ENCODE assay signal across 8 mouse cellular contexts in genomic region chr3:88501366-88502030, GRCm38 (mm10). TPM values are rescaled to one million over a fixed set of nuclear protein-coding genes. Genes with fewer than 3 reads are reported as not detected.
A peak's percentile ranks its signal among the peaks of the same experiment; 100 is the strongest.
DNase-seq lines count a peak whose midpoint lies in the region; ATAC-seq lines count a peak whose summit lies in the region.

No protein-coding gene starts in this region.

- H3K27me3 ChIP-seq in lung, embryonic 16.5 days (ENCODE audit: control insufficient read depth, insufficient read depth, low read depth, low read length), result no peaks in the 10 kb centered on the region
- H3K27me3 ChIP-seq in erythroblast, embryonic 14.5 days (ENCODE audit: control insufficient read depth), result no peaks in the 10 kb centered on the region
- peaks cover 17% of the 10 kb centered on the region for H3K27me3 ChIP-seq in limb, embryonic 12.5 days
- H3K27me3 ChIP-seq in stomach, embryonic 14.5 days (ENCODE audit: control insufficient read depth, insufficient read depth, low read length), result no peaks in the 10 kb centered on the region

- DNase-seq in lung, adult 18-20 months, result no peak
- DNase-seq in spleen, postnatal 36 days (ENCODE audit: low spot score in 2 of 2), result no peak
- DNase-seq in spleen, adult 18-20 months, result no peak
- no peak for DNase-seq in T-cell, adult 2 months (ENCODE audit: low spot score)

- peak overlapping the region; percentile 82 for H3K4me3 ChIP-seq in lung, embryonic 16.5 days (ENCODE audit: low read length)
- peak overlapping the region; percentile 83 for H3K4me3 ChIP-seq in erythroblast, embryonic 14.5 days (replicated peaks)
- peak overlapping the region; percentile 68 for H3K4me3 ChIP-seq in limb, embryonic 12.5 days (replicated peaks)
- H3K4me3 ChIP-seq in stomach, embryonic 14.5 days (ENCODE audit: low read depth, low read length), result peak overlapping the region; percentile 88

- H3K9ac ChIP-seq in lung, embryonic 16.5 days (ENCODE audit: low read length), result peak overlapping the region; percentile 89
- 0 out of 2 replicates have a peak overlapping the region, but pooled peaks have one; percentile 12 for H3K9ac ChIP-seq in limb, embryonic 12.5 days (replicated peaks)
- H3K9ac ChIP-seq in stomach, embryonic 14.5 days (replicated peaks; ENCODE audit: low read depth, low read length), result peak overlapping the region; percentile 81; the same call in 1 of the 2 replicates

- H3K4me2 ChIP-seq in lung, embryonic 16.5 days (ENCODE audit: low read depth, low read length), result peak overlapping the region; percentile 98
- H3K4me2 ChIP-seq in limb, embryonic 12.5 days, result peak overlapping the region; percentile 100
- H3K4me2 ChIP-seq in stomach, embryonic 14.5 days (replicated peaks; ENCODE audit: low read depth, low read length), result peak overlapping the region; percentile 99

- H3K9me3 ChIP-seq in lung, embryonic 16.5 days (ENCODE audit: control insufficient read depth, low read length), result no peaks in the 10 kb centered on the region
- H3K9me3 ChIP-seq in erythroblast, embryonic 14.5 days (ENCODE audit: control insufficient read depth, low read length), result no peaks in the 10 kb centered on the region
- H3K9me3 ChIP-seq in limb, embryonic 12.5 days, result no peaks in the 10 kb centered on the region
- H3K9me3 ChIP-seq in stomach, embryonic 14.5 days (ENCODE audit: control insufficient read depth, low read depth, low read length), result no peaks in the 10 kb centered on the region

- H3K4me1 ChIP-seq in lung, embryonic 16.5 days (replicated peaks; ENCODE audit: control insufficient read depth, insufficient read depth, low read length), result peaks cover 28% of the 10 kb centered on the region
- peaks cover 81% of the 10 kb centered on the region for H3K4me1 ChIP-seq in erythroblast, embryonic 14.5 days (ENCODE audit: control insufficient read depth)
- peaks cover 47% of the 10 kb centered on the region for H3K4me1 ChIP-seq in limb, embryonic 12.5 days (replicated peaks)
- peaks cover 22% of the 10 kb centered on the region; the same call in 1 of the 2 replicates for H3K4me1 ChIP-seq in stomach, embryonic 14.5 days (ENCODE audit: control insufficient read depth, insufficient read depth, low read length)

- ATAC-seq in lung, embryonic 16.5 days (ENCODE audit: low read depth), result no peak
- ATAC-seq in limb, embryonic 12.5 days (ENCODE audit: insufficient number of reproducible peaks, insufficient read depth, low FRiP score, low TSS enrichment, low read depth), result no peak
- ATAC-seq in stomach, embryonic 14.5 days (ENCODE audit: insufficient number of reproducible peaks, insufficient read depth, low FRiP score, low read depth), result no peak

- 50% methylated on average over 6 of the region's 6 CpGs for WGBS in lung, embryonic 16.5 days
- 58% methylated on average over 6 of the region's 6 CpGs for WGBS in limb, embryonic 12.5 days
- 55% methylated on average over 6 of the region's 6 CpGs for WGBS in stomach, embryonic 14.5 days

- no peaks in the 10 kb centered on the region for H3K36me3 ChIP-seq in lung, embryonic 16.5 days (ENCODE audit: control insufficient read depth, insufficient read depth, low read length)
- peaks cover 53% of the 10 kb centered on the region for H3K36me3 ChIP-seq in erythroblast, embryonic 14.5 days (ENCODE audit: control insufficient read depth)
- H3K36me3 ChIP-seq in limb, embryonic 12.5 days, result no peaks in the 10 kb centered on the region
- H3K36me3 ChIP-seq in stomach, embryonic 14.5 days (ENCODE audit: control insufficient read depth, insufficient read depth, low read length), result peaks cover 3% of the 10 kb centered on the region; the same call in 1 of the 2 replicates

- peak overlapping the region; percentile 85 for H3K27ac ChIP-seq in lung, embryonic 16.5 days (ENCODE audit: low read length)
- 0 out of 2 replicates have a peak overlapping the region, but pooled peaks have one; percentile 0 for H3K27ac ChIP-seq in limb, embryonic 12.5 days
- peak overlapping the region; percentile 82; the same call in 1 of the 2 replicates for H3K27ac ChIP-seq in stomach, embryonic 14.5 days (ENCODE audit: low read length)

RNA-seq across cellular contexts. Expression of gene Lmna, which starts 8.3 kb away (rescaled TPM):
- polyA plus RNA-seq in lung, embryonic 16.5 days (2015; fragmentation: Nextera tagmentation; extraction: Ambion mirVana), result 148 and 150 TPM in 2 replicates
- polyA plus RNA-seq in erythroblast, embryonic 14.5 days (2012), result 137 and 158 TPM in 2 replicates
- polyA plus RNA-seq in limb, embryonic 12.5 days (2016; fragmentation: Nextera tagmentation; extraction: Ambion mirVana), result 51.8 and 56.4 TPM in 2 replicates
- 128 and 148 TPM in 2 replicates for polyA plus RNA-seq in stomach, embryonic 14.5 days (2014; fragmentation: Nextera tagmentation; extraction: Ambion mirVana)

RNA-seq across cellular contexts. Expression of gene Mex3a, which starts 30.7 kb away (rescaled TPM):
- 13.1 and 13.5 TPM in 2 replicates for polyA plus RNA-seq in lung, embryonic 16.5 days (2015; fragmentation: Nextera tagmentation; extraction: Ambion mirVana)
- polyA plus RNA-seq in erythroblast, embryonic 14.5 days (2012), result 0.01 and 0.02 TPM in 2 replicates
- 37.4 and 38.0 TPM in 2 replicates for polyA plus RNA-seq in limb, embryonic 12.5 days (2016; fragmentation: Nextera tagmentation; extraction: Ambion mirVana)
- polyA plus RNA-seq in stomach, embryonic 14.5 days (2014; fragmentation: Nextera tagmentation; extraction: Ambion mirVana), result 25.2 and 26.3 TPM in 2 replicates

RNA-seq across cellular contexts. Expression of gene Sema4a, which starts 40.5 kb away (rescaled TPM):
- 6.3 TPM in 2 replicates for polyA plus RNA-seq in lung, embryonic 16.5 days (2015; fragmentation: Nextera tagmentation; extraction: Ambion mirVana)
- 0.11 and 0.12 TPM in 2 replicates for polyA plus RNA-seq in erythroblast, embryonic 14.5 days (2012)
- polyA plus RNA-seq in limb, embryonic 12.5 days (2016; fragmentation: Nextera tagmentation; extraction: Ambion mirVana), result 8.0 and 8.3 TPM in 2 replicates
- 8.9 and 11.8 TPM in 2 replicates for polyA plus RNA-seq in stomach, embryonic 14.5 days (2014; fragmentation: Nextera tagmentation; extraction: Ambion mirVana)

RNA-seq across cellular contexts. Expression of gene Rab25, which starts 46.6 kb away (rescaled TPM):
- 48.0 and 61.2 TPM in 2 replicates for polyA plus RNA-seq in lung, embryonic 16.5 days (2015; fragmentation: Nextera tagmentation; extraction: Ambion mirVana)
- not detected in 2 replicates for polyA plus RNA-seq in erythroblast, embryonic 14.5 days (2012)
- polyA plus RNA-seq in limb, embryonic 12.5 days (2016; fragmentation: Nextera tagmentation; extraction: Ambion mirVana), result 2.6 and 3.5 TPM in 2 replicates
- polyA plus RNA-seq in stomach, embryonic 14.5 days (2014; fragmentation: Nextera tagmentation; extraction: Ambion mirVana), result 57.0 and 67.9 TPM in 2 replicates

RNA-seq across cellular contexts. Expression of gene Lamtor2, which starts 51.4 kb away (rescaled TPM):
- 169 and 183 TPM in 2 replicates for polyA plus RNA-seq in lung, embryonic 16.5 days (2015; fragmentation: Nextera tagmentation; extraction: Ambion mirVana)
- 7.4 and 12.2 TPM in 2 replicates for polyA plus RNA-seq in erythroblast, embryonic 14.5 days (2012)
- 134 and 139 TPM in 2 replicates for polyA plus RNA-seq in limb, embryonic 12.5 days (2016; fragmentation: Nextera tagmentation; extraction: Ambion mirVana)
- 84.8 and 88.5 TPM in 2 replicates for polyA plus RNA-seq in stomach, embryonic 14.5 days (2014; fragmentation: Nextera tagmentation; extraction: Ambion mirVana)

Comparison
In these comparisons a context has a peak if more than half of its experiments do, and no peak if none do; other contexts are left out.
1. H3K27ac ChIP-seq: peak in every context shown above with its lines; median percentile 85 in lung, embryonic 16.5 days; 82 in stomach, embryonic 14.5 days; 0 in limb, embryonic 12.5 days.
2. H3K9ac ChIP-seq: peak in every context shown above with its lines; median percentile 89 in lung, embryonic 16.5 days; 81 in stomach, embryonic 14.5 days; 12 in limb, embryonic 12.5 days.
3. RNA of gene Mex3a, which starts 30.7 kb away (polyA plus RNA-seq): 37.4 to 38.0 TPM in limb, embryonic 12.5 days, 25.2 to 26.3 TPM in stomach, embryonic 14.5 days and 13.1 to 13.5 TPM in lung, embryonic 16.5 days; 0.01 to 0.02 TPM in erythroblast, embryonic 14.5 days; every median in the first group is over 10 times any median in the second.
4. Peak in every context shown above with its lines, with median percentiles within 50 percentile points of each other: H3K4me2 ChIP-seq and H3K4me3 ChIP-seq.